Mouse (Mus musculus) lung, embryonic 15.5 days (tissue): ENCODE measurements around the gene Prkn. TPM values are rescaled to one million over a fixed set of nuclear protein-coding genes. Genes with fewer than 3 reads are reported as not detected.

ENCODE experiments used
- ATAC-seq: fragments of 200-750 bp; cut with Nextera tagmentation; 2 replicates; pipeline ENCODE4 v1.8.0; 2017; ENCODE audit warnings: moderate number of reproducible peaks, borderline replicate concordance; ENCODE audit not compliant: low FRiP score, low TSS enrichment; ENCODE audit errors: extremely low read depth
- H3K27ac ChIP-seq: fragments of 300-500 bp; sonication (generic); 2 replicates; pipeline ENCODE4 v1.5.1; 2015; ENCODE audit warnings: moderate library complexity, mild to moderate bottlenecking, inconsistent platforms
- H3K27me3 ChIP-seq: fragments of 300-500 bp; sonication (generic); 2 replicates; pipeline ENCODE4 v1.6.1; 2015; ENCODE audit warnings: inconsistent platforms
- H3K36me3 ChIP-seq: fragments of 300-500 bp; sonication (generic); 2 replicates; pipeline ENCODE4 v1.6.1; 2015; ENCODE audit warnings: inconsistent platforms
- H3K4me1 ChIP-seq: fragments of 300-500 bp; sonication (generic); 2 replicates; pipeline ENCODE4 v1.6.1; 2015; ENCODE audit warnings: inconsistent platforms
- H3K4me2 ChIP-seq: fragments of 300-500 bp; sonication (generic); 2 replicates; pipeline ENCODE4 v1.6.1; 2015; ENCODE audit warnings: inconsistent platforms, mild to moderate bottlenecking, moderate library complexity
- H3K4me3 ChIP-seq: fragments of 300-500 bp; sonication (generic); 2 replicates; pipeline ENCODE4 v1.5.1; 2015; ENCODE audit warnings: mild to moderate bottlenecking, inconsistent platforms
- H3K9ac ChIP-seq: fragments of 300-500 bp; sonication (generic); 2 replicates; pipeline ENCODE4 v1.6.1; 2015; ENCODE audit warnings: inconsistent platforms
- H3K9me3 ChIP-seq: fragments of 300-500 bp; sonication (generic); 2 replicates; pipeline ENCODE4 v1.6.1; 2016; ENCODE audit warnings: inconsistent platforms
- WGBS: fragments of 180-500 bp; shearing (Covaris S2); methylation state at CpG from one replicate; pipeline ENCODE4 v1.1.7; 2015; 5-methylcytosine and 5-hydroxymethylcytosine counted together
- polyA plus RNA-seq: library from polyadenylated mRNA; unstranded; fragments of >200 nt; fragmentation: Nextera tagmentation; extraction: Ambion mirVana; gene quantifications from 2 replicates; pipeline ENCODE4 v1.2.1, GENCODE M21; 2015

The Prkn gene
- polyA plus RNA-seq, 1 experiment from 2014 or later, result 0.90 TPM

GRCm38 (mm10) chr17:11354348-11354747 is 514.2 kb downstream of the Prkn start:
- no peaks in the 10 kb centered on the region for H3K27me3 ChIP-seq
- no peak overlapping the region for H3K4me3 ChIP-seq
- no peaks in the 10 kb centered on the region for H3K9me3 ChIP-seq
- no peak overlapping the region for H3K9ac ChIP-seq
- no peaks in the 10 kb centered on the region for H3K36me3 ChIP-seq
- H3K4me1 ChIP-seq, result no peaks in the 10 kb centered on the region
- no peak overlapping the region for H3K4me2 ChIP-seq
- WGBS, result 73% methylated on average over 7 of the region's 7 CpGs
- ATAC-seq, result no peak
- H3K27ac ChIP-seq, result no peak overlapping the region

GRCm38 (mm10) chr17:11375461-11375860 is 535.3 kb downstream of the Prkn start:
- Histone ChIP-seq H3K36me3 (no peaks in the 10 kb centered on the region), H3K9me3 (no peaks in the 10 kb centered on the region), H3K27ac (no peak overlapping the region), H3K4me1 (no peaks in the 10 kb centered on the region), H3K9ac (no peak overlapping the region), H3K27me3 (no peaks in the 10 kb centered on the region), H3K4me2 (no peak overlapping the region), H3K4me3 (no peak overlapping the region)
- WGBS, result 86% methylated on average over 2 of the region's 2 CpGs
- no peak for ATAC-seq

GRCm38 (mm10) chr17:11383364-11383962 is 543.3 kb downstream of the Prkn start:
- no peaks in the 10 kb centered on the region for H3K27me3 ChIP-seq
- no peaks in the 10 kb centered on the region for H3K4me1 ChIP-seq
- no peak overlapping the region for H3K4me3 ChIP-seq
- no peak overlapping the region for H3K4me2 ChIP-seq
- ATAC-seq, result no peak
- H3K9me3 ChIP-seq, result no peaks in the 10 kb centered on the region
- no peak overlapping the region for H3K9ac ChIP-seq
- H3K27ac ChIP-seq, result no peak overlapping the region
- 82% methylated on average over 8 of the region's 8 CpGs for WGBS
- H3K36me3 ChIP-seq, result no peaks in the 10 kb centered on the region

- H3K4me2 ChIP-seq, result no peak overlapping the region
- WGBS, result 87% methylated on average over 4 of the region's 4 CpGs
- no peaks in the 10 kb centered on the region for H3K36me3 ChIP-seq
- H3K4me1 ChIP-seq, result no peaks in the 10 kb centered on the region
- no peaks in the 10 kb centered on the region for H3K27me3 ChIP-seq
- H3K9ac ChIP-seq, result no peak overlapping the region
- ATAC-seq, result no peak
- H3K9me3 ChIP-seq, result no peaks in the 10 kb centered on the region
- H3K27ac ChIP-seq, result no peak overlapping the region
- no peak overlapping the region for H3K4me3 ChIP-seq
Observed at GRCm38 (mm10) chr17:11385246-11385645, 545.1 kb downstream of the Prkn start.

GRCm38 (mm10) chr17:11392622-11393294 is 552.6 kb downstream of the Prkn start:
- Histone ChIP-seq H3K9me3 (no peaks in the 10 kb centered on the region), H3K27ac (no peak overlapping the region), H3K27me3 (no peaks in the 10 kb centered on the region), H3K9ac (no peak overlapping the region), H3K4me2 (no peak overlapping the region), H3K36me3 (no peaks in the 10 kb centered on the region), H3K4me3 (no peak overlapping the region), H3K4me1 (no peaks in the 10 kb centered on the region)
- ATAC-seq, result no peak
- WGBS, result 38% methylated on average over 11 of the region's 11 CpGs

GRCm38 (mm10) chr17:11394607-11395006 is 554.4 kb downstream of the Prkn start:
- 73% methylated on average over 6 of the region's 6 CpGs for WGBS

GRCm38 (mm10) chr17:11397678-11398077 is 557.5 kb downstream of the Prkn start:
- 81% methylated on average over 4 of the region's 4 CpGs for WGBS
- Histone ChIP-seq H3K9me3 (no peaks in the 10 kb centered on the region), H3K4me1 (no peaks in the 10 kb centered on the region), H3K36me3 (no peaks in the 10 kb centered on the region), H3K27ac (no peak overlapping the region), H3K4me2 (no peak overlapping the region), H3K9ac (no peak overlapping the region), H3K4me3 (no peak overlapping the region), H3K27me3 (no peaks in the 10 kb centered on the region)
- no peak for ATAC-seq

More at GRCm38 (mm10) chr17:11394607-11395006, 554.4 kb downstream of the Prkn start:
- no peaks in the 10 kb centered on the region for H3K36me3 ChIP-seq
- no peaks in the 10 kb centered on the region for H3K27me3 ChIP-seq
- H3K4me2 ChIP-seq, result no peak overlapping the region
- H3K4me1 ChIP-seq, result no peaks in the 10 kb centered on the region
- H3K9ac ChIP-seq, result no peak overlapping the region
- no peaks in the 10 kb centered on the region for H3K9me3 ChIP-seq
- no peak overlapping the region for H3K27ac ChIP-seq
- no peak overlapping the region for H3K4me3 ChIP-seq
- ATAC-seq, result no peak

GRCm38 (mm10) chr17:11402225-11402875 is 562.2 kb downstream of the Prkn start:
- H3K27ac ChIP-seq, result no peak overlapping the region
- no peak overlapping the region for H3K4me3 ChIP-seq
- no peak for ATAC-seq
- H3K4me2 ChIP-seq, result no peak overlapping the region
- WGBS, result 66% methylated on average over 2 of the region's 2 CpGs
- no peaks in the 10 kb centered on the region for H3K4me1 ChIP-seq
- no peaks in the 10 kb centered on the region for H3K9me3 ChIP-seq
- H3K27me3 ChIP-seq, result no peaks in the 10 kb centered on the region
- H3K36me3 ChIP-seq, result no peaks in the 10 kb centered on the region
- no peak overlapping the region for H3K9ac ChIP-seq

- ATAC-seq, result no peak
- no peak overlapping the region for H3K9ac ChIP-seq
- no peaks in the 10 kb centered on the region for H3K9me3 ChIP-seq
- no peak overlapping the region for H3K27ac ChIP-seq
- H3K4me3 ChIP-seq, result no peak overlapping the region
- H3K27me3 ChIP-seq, result no peaks in the 10 kb centered on the region
- 33% methylated on average over 10 of the region's 10 CpGs for WGBS
- no peak overlapping the region for H3K4me2 ChIP-seq
- no peaks in the 10 kb centered on the region for H3K4me1 ChIP-seq
- no peaks in the 10 kb centered on the region for H3K36me3 ChIP-seq
Observed at GRCm38 (mm10) chr17:11411414-11411813, 571.2 kb downstream of the Prkn start.

- Histone ChIP-seq H3K36me3 (no peaks in the 10 kb centered on the region), H3K4me2 (no peak overlapping the region), H3K4me1 (no peaks in the 10 kb centered on the region), H3K9ac (no peak overlapping the region), H3K27me3 (no peaks in the 10 kb centered on the region), H3K27ac (no peak overlapping the region), H3K9me3 (no peaks in the 10 kb centered on the region), H3K4me3 (no peak overlapping the region)
- ATAC-seq, result no peak
- 66% methylated on average over 5 of the region's 5 CpGs for WGBS
Observed at GRCm38 (mm10) chr17:11413688-11414087, 573.5 kb downstream of the Prkn start.

GRCm38 (mm10) chr17:11414288-11414687 is 574.1 kb downstream of the Prkn start:
- Histone ChIP-seq H3K9me3 (no peaks in the 10 kb centered on the region), H3K4me3 (no peak overlapping the region), H3K36me3 (no peaks in the 10 kb centered on the region), H3K27me3 (no peaks in the 10 kb centered on the region), H3K9ac (no peak overlapping the region), H3K4me2 (no peak overlapping the region), H3K4me1 (no peaks in the 10 kb centered on the region), H3K27ac (no peak overlapping the region)
- ATAC-seq, result no peak
- 73% methylated on average over 4 of the region's 4 CpGs for WGBS

- no peaks in the 10 kb centered on the region for H3K27me3 ChIP-seq
- H3K4me3 ChIP-seq, result no peak overlapping the region
- H3K9ac ChIP-seq, result no peak overlapping the region
- no peak for ATAC-seq
- no peak overlapping the region for H3K4me2 ChIP-seq
- 0 out of 2 replicates have a peak, but pooled peaks cover 6% of the 10 kb centered on the region for H3K4me1 ChIP-seq
- H3K36me3 ChIP-seq, result no peaks in the 10 kb centered on the region
- H3K27ac ChIP-seq, result no peak overlapping the region
- H3K9me3 ChIP-seq, result no peaks in the 10 kb centered on the region
- 73% methylated on average over 3 of the region's 3 CpGs for WGBS
Observed at GRCm38 (mm10) chr17:11417150-11417549, 577.0 kb downstream of the Prkn start.
